Mouse (Mus musculus) heart, embryonic 11.5 days (tissue): ENCODE results near the gene Csnk2b. TPM values are rescaled to one million over a fixed set of nuclear protein-coding genes. Genes with fewer than 3 reads are reported as not detected.

Experiments used
- ATAC-seq: fragments of 200-750 bp; cut with Nextera tagmentation; replicated peaks from 2 replicates; pipeline ENCODE4 v1.8.0; 2017; ENCODE audit warnings: moderate library complexity; ENCODE audit not compliant: insufficient number of reproducible peaks, low FRiP score, low TSS enrichment
- H3K27ac ChIP-seq: fragments of 300-500 bp; sonication (generic); 2 replicates; pipeline ENCODE4 v1.5.1; 2014; ENCODE audit warnings: mild to moderate bottlenecking, low read depth, low read length
- H3K27me3 ChIP-seq: fragments of 300-500 bp; sonication (generic); 2 replicates; pipeline ENCODE4 v1.6.1; 2014; ENCODE audit warnings: mild to moderate bottlenecking, low read length, mixed read lengths; ENCODE audit not compliant: control insufficient read depth, insufficient read depth
- H3K36me3 ChIP-seq: fragments of 300-500 bp; sonication (generic); 2 replicates; pipeline ENCODE4 v1.6.1; 2014; ENCODE audit warnings: mild to moderate bottlenecking, low read length, moderate library complexity, mixed read lengths; ENCODE audit not compliant: control insufficient read depth, insufficient read depth
- H3K4me1 ChIP-seq: fragments of 300-500 bp; sonication (generic); 2 replicates; pipeline ENCODE4 v1.6.1; 2014; ENCODE audit warnings: low read length; ENCODE audit not compliant: control insufficient read depth, insufficient read depth
- H3K4me2 ChIP-seq: fragments of 300-500 bp; sonication (generic); 2 replicates; pipeline ENCODE4 v1.6.1; 2014; ENCODE audit warnings: mild to moderate bottlenecking, moderate library complexity
- H3K4me3 ChIP-seq: fragments of 300-500 bp; sonication (generic); 2 replicates; pipeline ENCODE4 v1.5.1; 2014; ENCODE audit warnings: low read depth, low read length
- H3K9ac ChIP-seq: fragments of 300-500 bp; sonication (generic); 2 replicates; pipeline ENCODE4 v1.6.1; 2014; ENCODE audit warnings: mild to moderate bottlenecking, low read depth, low read length, moderate library complexity
- H3K9me3 ChIP-seq: fragments of 300-500 bp; sonication (generic); replicated peaks from 2 replicates; pipeline ENCODE4 v1.6.1; 2016; ENCODE audit warnings: low read length; ENCODE audit not compliant: control insufficient read depth
- WGBS: fragments of 180-500 bp; shearing (Covaris S2); extraction: QIAGEN DNeasy Blood & Tissue Kit; methylation state at CpG from one replicate; pipeline ENCODE4 v1.1.7; 2014; ENCODE audit not compliant: insufficient replicate concordance; 5-methylcytosine and 5-hydroxymethylcytosine counted together
- polyA plus RNA-seq: library from polyadenylated mRNA; unstranded; fragments of >200 nt; fragmentation: Nextera tagmentation; extraction: Ambion mirVana; gene quantifications from 2 replicates; pipeline ENCODE4 v1.2.1, GENCODE M21; 2014

Gene Csnk2b
- polyA plus RNA-seq, 1 experiment from 2014 or later: 221 TPM

DNA sequence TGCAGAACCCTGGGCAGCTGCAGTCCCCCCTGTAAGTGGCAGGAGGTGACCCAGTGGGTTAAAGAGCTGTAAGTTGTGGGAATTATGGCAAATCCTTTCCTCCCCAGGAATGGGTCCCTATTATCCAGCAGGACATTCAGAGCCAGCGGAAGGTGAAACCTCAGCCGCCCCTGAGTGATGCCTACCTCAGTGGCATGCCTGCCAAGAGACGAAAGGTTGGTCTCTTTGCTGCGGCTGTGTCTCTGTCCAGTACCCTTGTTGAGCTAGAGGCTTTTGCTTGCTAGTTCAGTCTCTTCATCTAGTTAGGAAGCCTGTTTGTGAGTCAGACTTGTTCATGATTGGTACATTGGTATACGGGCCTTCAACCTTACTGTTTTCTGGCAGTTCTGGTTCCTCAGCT, 24.3 kb upstream of the Csnk2b start:
- Histone ChIP-seq H3K4me3 (no peak overlapping the region), H3K9ac (no peak overlapping the region), H3K27ac (no peak overlapping the region), H3K27me3 (no peaks in the 10 kb centered on the region), H3K9me3 (no peaks in the 10 kb centered on the region), H3K4me2 (no peak overlapping the region), H3K36me3 (peaks cover 83% of the 10 kb centered on the region), H3K4me1 (no peaks in the 10 kb centered on the region)
- ATAC-seq: no peak
- WGBS: 88% methylated on average over 5 of the region's 5 CpGs

DNA sequence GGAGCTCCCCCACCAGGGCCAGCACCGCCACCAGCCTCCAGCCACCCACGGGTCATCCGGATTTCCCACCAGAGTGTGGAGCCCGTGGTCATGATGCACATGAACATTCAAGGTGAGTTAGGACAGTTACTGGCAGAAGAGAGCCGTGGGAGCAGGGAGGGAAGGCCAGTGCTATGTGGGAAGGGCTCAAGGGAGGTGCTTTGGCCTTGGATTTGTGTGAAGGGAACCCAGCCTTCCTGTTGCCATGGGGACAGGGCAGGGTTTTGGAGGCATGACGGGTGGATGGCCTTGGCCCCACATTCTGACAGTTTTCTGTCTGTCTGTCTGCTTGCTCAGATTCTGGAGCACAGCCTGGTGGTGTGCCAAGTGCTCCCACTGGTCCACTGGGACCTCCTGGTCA, 20.1 kb upstream of the Csnk2b start:
- H3K4me3 ChIP-seq: no peak overlapping the region
- 92% methylated on average over 6 of the region's 6 CpGs for WGBS
- no peak overlapping the region for H3K4me2 ChIP-seq
- no peak for ATAC-seq
- H3K27ac ChIP-seq: no peak overlapping the region
- peaks cover 78% of the 10 kb centered on the region for H3K36me3 ChIP-seq
- H3K9ac ChIP-seq: no peak overlapping the region
- H3K27me3 ChIP-seq: no peaks in the 10 kb centered on the region
- H3K4me1 ChIP-seq: 0 out of 2 replicates have a peak, but pooled peaks cover 2% of the 10 kb centered on the region
- no peaks in the 10 kb centered on the region for H3K9me3 ChIP-seq

DNA sequence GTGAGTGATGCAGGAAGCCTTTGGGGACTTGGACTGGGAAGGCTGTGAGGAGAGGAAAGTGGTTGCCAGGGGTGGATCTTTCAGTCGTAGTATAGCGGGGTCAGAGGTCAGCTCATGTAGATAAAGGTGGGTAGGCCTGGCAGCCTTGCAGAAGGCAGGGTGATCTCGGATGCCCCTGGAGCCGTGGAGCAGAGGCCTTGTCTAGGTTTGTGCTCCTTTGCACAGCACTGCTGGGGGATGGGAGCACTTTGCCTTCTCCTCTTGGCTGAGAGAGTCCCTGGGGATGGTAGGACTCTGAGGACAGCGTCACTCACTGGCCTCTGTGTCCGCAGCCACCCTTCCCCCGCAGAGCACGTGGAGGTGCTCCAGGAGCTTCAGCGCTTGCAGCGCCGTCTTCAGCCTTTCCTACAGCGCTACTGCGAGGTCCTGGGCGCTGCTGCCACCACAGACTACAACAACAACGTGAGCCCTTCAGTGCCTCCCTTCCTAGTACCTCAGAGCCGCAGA, 18.7 kb upstream of the Csnk2b start:
- Histone ChIP-seq H3K4me3 (no peak overlapping the region), H3K4me2 (no peak overlapping the region), H3K4me1 (peaks cover 9% of the 10 kb centered on the region; the same call in 1 of the 2 replicates), H3K27ac (no peak overlapping the region), H3K36me3 (peaks cover 70% of the 10 kb centered on the region), H3K9me3 (no peaks in the 10 kb centered on the region), H3K27me3 (no peaks in the 10 kb centered on the region), H3K9ac (no peak overlapping the region)
- WGBS: 78% methylated on average over 16 of the region's 16 CpGs
- no peak for ATAC-seq

DNA sequence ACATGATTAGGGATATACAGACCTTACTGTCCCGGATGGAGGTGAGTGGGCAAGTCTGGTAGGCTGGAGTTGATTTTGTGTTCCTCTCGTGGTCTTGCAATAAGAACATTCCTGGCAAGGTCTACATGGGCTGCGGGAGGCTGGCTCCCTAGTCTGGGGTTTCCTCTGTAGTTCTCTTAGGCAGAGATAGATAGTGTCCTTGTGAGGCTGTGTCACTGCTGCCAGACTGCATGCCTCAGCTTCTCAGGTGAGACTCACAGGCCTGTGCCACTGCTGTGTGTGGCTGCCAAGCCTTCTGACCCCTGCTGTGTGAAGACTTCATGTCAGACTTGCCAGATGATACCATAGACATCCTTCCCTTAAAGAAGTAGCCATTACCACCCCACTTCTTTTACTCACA, 17.4 kb upstream of the Csnk2b start:
- Histone ChIP-seq H3K27me3 (no peaks in the 10 kb centered on the region), H3K27ac (no peak overlapping the region; the same call in 1 of the 2 replicates), H3K9ac (no peak overlapping the region), H3K4me3 (peak overlapping the region; percentile 0; the same call in 1 of the 2 replicates), H3K4me1 (peaks cover 9% of the 10 kb centered on the region; the same call in 1 of the 2 replicates), H3K4me2 (no peak overlapping the region), H3K36me3 (peaks cover 58% of the 10 kb centered on the region), H3K9me3 (no peaks in the 10 kb centered on the region)
- WGBS: 95% methylated on average over 3 of the region's 3 CpGs
- no peak for ATAC-seq

DNA sequence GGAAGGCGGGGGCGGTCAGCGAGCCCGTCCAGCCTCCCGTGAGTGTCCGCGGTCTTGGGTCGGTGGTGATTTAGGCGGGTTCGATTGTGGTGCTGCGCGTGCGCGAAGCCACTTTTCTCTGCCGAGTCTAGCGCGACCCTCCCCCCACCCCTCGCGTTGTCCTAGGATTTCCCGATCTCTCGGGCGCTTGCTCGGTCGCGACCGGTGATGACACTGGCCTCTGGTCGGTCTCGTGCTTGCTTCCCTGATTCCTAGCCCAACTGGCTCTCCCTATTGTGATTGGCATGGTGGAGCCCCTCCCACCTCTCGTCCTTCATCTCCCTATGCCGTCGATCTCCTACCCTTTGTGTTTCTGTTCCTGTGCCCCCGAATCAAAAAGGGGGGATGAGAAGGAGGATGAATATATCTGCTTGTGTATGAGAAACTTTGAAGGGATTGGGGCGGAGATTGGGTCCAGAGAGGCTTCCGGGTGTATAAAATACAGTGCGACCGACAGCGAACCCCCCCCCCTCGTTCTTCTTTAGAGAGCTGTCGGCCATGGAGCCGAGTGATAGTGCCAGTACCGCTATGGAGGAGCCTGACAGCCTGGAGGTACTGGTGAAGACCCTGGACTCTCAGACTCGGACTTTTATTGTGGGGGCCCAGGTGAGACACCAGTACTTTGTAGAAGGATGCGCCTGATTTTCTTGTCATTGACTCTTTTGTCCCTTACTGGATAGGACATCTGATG, 13.9 kb upstream of the Csnk2b start:
- H3K4me2 ChIP-seq: peak overlapping the region; percentile 94
- peak overlapping the region; percentile 96 for H3K27ac ChIP-seq
- no peaks in the 10 kb centered on the region for H3K27me3 ChIP-seq
- under 1% methylated on average over 42 of the region's 43 CpGs for WGBS
- no peaks in the 10 kb centered on the region for H3K9me3 ChIP-seq
- peak overlapping the region; percentile 76 for H3K4me3 ChIP-seq
- H3K4me1 ChIP-seq: peaks cover 9% of the 10 kb centered on the region; the same call in 1 of the 2 replicates
- peak overlapping the region; percentile 91 for H3K9ac ChIP-seq
- peaks cover 24% of the 10 kb centered on the region for H3K36me3 ChIP-seq
- ATAC-seq: peak; percentile 63

DNA sequence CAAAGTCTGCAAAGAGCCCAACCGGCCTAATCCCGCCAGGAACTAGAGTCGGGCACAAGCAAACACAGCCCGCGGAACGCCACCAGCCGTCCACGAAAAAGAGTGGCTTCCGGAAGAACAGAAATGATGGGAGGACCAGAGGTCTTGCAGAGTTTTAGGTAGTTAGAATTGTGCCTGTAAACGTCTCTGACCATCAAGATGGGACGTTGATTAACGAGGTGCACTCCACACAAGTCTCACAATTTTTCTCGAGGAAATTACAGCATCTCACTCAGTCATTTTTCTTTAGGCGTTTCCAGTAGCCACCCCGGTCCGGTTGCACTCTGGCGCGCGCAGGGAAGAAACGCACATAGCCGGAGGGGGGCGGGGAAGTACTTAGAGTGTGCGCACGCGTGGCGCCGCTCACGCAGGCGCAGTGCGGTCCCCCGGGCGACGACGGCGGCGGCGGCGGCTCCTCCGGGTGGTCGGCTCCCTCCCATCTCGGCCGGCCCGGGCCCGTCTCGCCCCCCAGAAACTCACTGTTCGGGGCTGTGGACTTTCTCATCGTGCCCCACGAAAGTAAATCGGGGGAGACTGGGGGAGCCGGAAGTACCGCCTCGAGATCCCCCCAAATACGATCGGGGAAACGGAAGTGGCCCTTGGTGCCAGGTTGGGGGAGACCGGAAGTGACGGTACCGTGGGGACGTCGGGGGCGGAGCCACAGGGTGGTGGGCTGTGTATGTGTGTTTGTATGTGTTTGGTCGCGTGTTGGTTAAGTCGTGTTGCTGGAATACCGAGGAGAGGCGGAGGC, 13.1 kb upstream of the Csnk2b start, which contains the start of gene Bag6:
Gene Bag6 (plus strand): TSS at position 378 of the 790 bp plus-strand sequence.
- no peaks in the 10 kb centered on the region for H3K9me3 ChIP-seq
- H3K9ac ChIP-seq: peak within 1 kb of the TSS; percentile 91
- under 1% methylated on average over 66 of the region's 66 CpGs for WGBS
- peaks cover 18% of the 10 kb centered on the region for H3K36me3 ChIP-seq
- peaks cover 9% of the 10 kb centered on the region; the same call in 1 of the 2 replicates for H3K4me1 ChIP-seq
- peak within 1 kb of the TSS; percentile 76 for H3K4me3 ChIP-seq
- H3K4me2 ChIP-seq: peak within 1 kb of the TSS; percentile 94
- no peaks in the 10 kb centered on the region for H3K27me3 ChIP-seq
- peak; percentile 90 for ATAC-seq
- H3K27ac ChIP-seq: peak within 1 kb of the TSS; percentile 96

DNA sequence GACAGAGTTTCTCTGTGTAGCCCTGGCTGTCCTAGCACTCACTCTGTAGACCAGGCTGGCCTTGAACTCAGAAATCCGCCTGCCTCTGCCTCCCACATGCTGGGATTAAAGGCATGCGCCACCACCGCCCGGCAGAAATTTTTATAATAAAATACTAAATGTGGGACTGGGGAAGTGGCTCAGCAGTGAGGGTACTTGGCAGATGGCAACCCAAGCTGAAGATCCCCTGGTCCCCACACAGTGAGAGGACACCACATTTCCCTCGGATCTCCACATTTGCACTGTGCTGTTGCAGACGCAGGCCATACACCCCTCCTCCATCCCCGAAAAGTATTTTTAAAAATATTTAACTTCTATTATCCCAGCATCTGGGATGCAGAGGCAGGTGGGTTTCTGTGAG, 11.7 kb upstream of the Csnk2b start:
- WGBS: 93% methylated on average over 7 of the region's 7 CpGs
- H3K4me3 ChIP-seq: peak overlapping the region; percentile 0; the same call in 1 of the 2 replicates
- no peaks in the 10 kb centered on the region for H3K27me3 ChIP-seq
- H3K9me3 ChIP-seq: no peaks in the 10 kb centered on the region
- H3K4me2 ChIP-seq: no peak overlapping the region
- no peak overlapping the region for H3K9ac ChIP-seq
- no peak overlapping the region for H3K27ac ChIP-seq
- no peak for ATAC-seq
- peaks cover 9% of the 10 kb centered on the region; the same call in 1 of the 2 replicates for H3K4me1 ChIP-seq
- peaks cover 3% of the 10 kb centered on the region for H3K36me3 ChIP-seq

DNA sequence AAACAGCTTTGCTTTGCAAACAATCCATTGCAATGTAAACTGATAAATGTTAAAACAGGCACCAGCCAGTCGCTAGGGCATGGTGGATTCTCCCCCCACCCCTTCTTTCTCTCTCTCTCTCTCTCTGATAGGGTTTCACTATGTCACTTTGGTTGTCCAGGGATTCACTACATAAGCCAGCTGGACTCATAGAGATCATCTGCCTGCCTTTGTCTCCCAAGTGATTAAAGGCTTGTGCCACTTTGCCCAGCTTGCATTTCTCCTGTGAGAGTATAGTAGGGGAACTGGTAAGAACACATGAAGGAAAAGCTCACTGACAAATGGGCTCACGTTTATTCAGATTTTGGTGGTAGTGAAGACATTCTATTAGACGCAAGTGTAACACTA, 10.3 kb upstream of the Csnk2b start:
- H3K36me3 ChIP-seq: peaks cover 2% of the 10 kb centered on the region
- H3K9me3 ChIP-seq: no peaks in the 10 kb centered on the region
- peaks cover 13% of the 10 kb centered on the region for H3K4me1 ChIP-seq
- no peak overlapping the region for H3K9ac ChIP-seq
- 71% methylated on average over 3 of the region's 3 CpGs for WGBS
- ATAC-seq: no peak
- no peak overlapping the region for H3K4me2 ChIP-seq
- no peak overlapping the region for H3K27ac ChIP-seq
- no peak overlapping the region for H3K4me3 ChIP-seq
- H3K27me3 ChIP-seq: no peaks in the 10 kb centered on the region
